11 mouse cellular contexts compared by ENCODE assay signal in genomic region chr10:80967101-80967656, GRCm38 (mm10). TPM values are rescaled to one million over a fixed set of nuclear protein-coding genes. Genes with fewer than 3 reads are reported as not detected.
DNase-seq lines count a peak whose midpoint lies in the region; ATAC-seq and TF ChIP-seq lines count a peak whose summit lies in the region.
"Had no signal": no experiment of that assay in that cellular context is flagged by ENCODE, and none has a peak within 500 bp of the region (broad histone marks: within the 10 kb centered on the region; RNA-seq: fewer than 3 reads in every experiment).

No protein-coding gene starts in this region.

- no peaks in the 10 kb centered on the region for H3K9me3 ChIP-seq in forebrain, embryonic 14.5 days (replicated peaks; ENCODE audit: control insufficient read depth, low read length)
- H3K9me3 ChIP-seq in forebrain, embryonic 12.5 days = 0 out of 2 replicates have a peak, but pooled peaks cover 5% of the 10 kb centered on the region
- H3K9me3 ChIP-seq in midbrain, embryonic 11.5 days (ENCODE audit: control insufficient read depth, low read length) = no peaks in the 10 kb centered on the region
- H3K9me3 ChIP-seq in midbrain, embryonic 13.5 days = 0 out of 2 replicates have a peak, but pooled peaks cover 3% of the 10 kb centered on the region
- H3K9me3 ChIP-seq in megakaryocyte, embryonic 14.5 days = peaks cover 7% of the 10 kb centered on the region
- H3K9me3 ChIP-seq: midbrain, embryonic 15.5 days had no signal

- no peak overlapping the region for H3K4me3 ChIP-seq in forebrain, embryonic 14.5 days (ENCODE audit: low read depth, low read length)
- H3K4me3 ChIP-seq in forebrain, embryonic 12.5 days (replicated peaks) = no peak overlapping the region
- H3K4me3 ChIP-seq in midbrain, embryonic 11.5 days (ENCODE audit: low read depth, low read length) = no peak overlapping the region
- H3K4me3 ChIP-seq in midbrain, embryonic 13.5 days (replicated peaks) = no peak overlapping the region
- H3K4me3 ChIP-seq in megakaryocyte, embryonic 14.5 days (replicated peaks) = peak overlapping the region; percentile 54
- no peak overlapping the region for H3K4me3 ChIP-seq in gastrocnemius, adult 2 months
- H3K4me3 ChIP-seq: midbrain, embryonic 15.5 days had no signal

- H3K27me3 ChIP-seq in forebrain, embryonic 14.5 days (replicated peaks; ENCODE audit: control insufficient read depth, insufficient read depth, low read length) = no peaks in the 10 kb centered on the region
- H3K27me3 ChIP-seq in forebrain, embryonic 12.5 days = no peaks in the 10 kb centered on the region
- no peaks in the 10 kb centered on the region for H3K27me3 ChIP-seq in midbrain, embryonic 11.5 days (ENCODE audit: control insufficient read depth, insufficient read depth, low read length)
- H3K27me3 ChIP-seq in midbrain, embryonic 13.5 days = no peaks in the 10 kb centered on the region
- H3K27me3 ChIP-seq in megakaryocyte, embryonic 14.5 days (replicated peaks) = peaks cover 43% of the 10 kb centered on the region
- H3K27me3 ChIP-seq: midbrain, embryonic 15.5 days had no signal

- no peak overlapping the region for H3K9ac ChIP-seq in forebrain, embryonic 14.5 days (ENCODE audit: low read length)
- H3K9ac ChIP-seq in forebrain, embryonic 12.5 days = no peak overlapping the region
- no peak overlapping the region for H3K9ac ChIP-seq in midbrain, embryonic 11.5 days (ENCODE audit: low read length)
- H3K9ac ChIP-seq in midbrain, embryonic 13.5 days (replicated peaks) = no peak overlapping the region
- H3K9ac ChIP-seq: midbrain, embryonic 15.5 days had no signal

- no peaks in the 10 kb centered on the region for H3K36me3 ChIP-seq in forebrain, embryonic 14.5 days (ENCODE audit: control insufficient read depth, insufficient read depth, low read length)
- no peaks in the 10 kb centered on the region for H3K36me3 ChIP-seq in forebrain, embryonic 12.5 days (replicated peaks)
- no peaks in the 10 kb centered on the region for H3K36me3 ChIP-seq in midbrain, embryonic 11.5 days (ENCODE audit: control insufficient read depth, insufficient read depth, low read length)
- H3K36me3 ChIP-seq in midbrain, embryonic 13.5 days = no peaks in the 10 kb centered on the region
- no peaks in the 10 kb centered on the region for H3K36me3 ChIP-seq in megakaryocyte, embryonic 14.5 days (replicated peaks; ENCODE audit: low read length)
- H3K36me3 ChIP-seq: midbrain, embryonic 15.5 days had no signal

- no peak overlapping the region for H3K27ac ChIP-seq in forebrain, embryonic 14.5 days (ENCODE audit: low read depth, low read length)
- no peak overlapping the region for H3K27ac ChIP-seq in forebrain, embryonic 12.5 days
- no peak overlapping the region for H3K27ac ChIP-seq in midbrain, embryonic 11.5 days (ENCODE audit: low read depth, low read length)
- no peak overlapping the region for H3K27ac ChIP-seq in midbrain, embryonic 13.5 days
- H3K27ac ChIP-seq in gastrocnemius, adult 2 months = no peak overlapping the region
- H3K27ac ChIP-seq: midbrain, embryonic 15.5 days had no signal

- intact Hi-C loops in gastrocnemius, adult 2 months (cut with DNase I) = no loop called here

- DNase-seq in forebrain, embryonic 14.5 days (ENCODE audit: low spot score) = peak; percentile 70
- DNase-seq in midbrain, embryonic 11.5 days (ENCODE audit: low spot score, missing footprints) = peak; percentile 72
- DNase-seq in gastrocnemius, adult 2 months = no peak
- DNase-seq: embryo, embryonic 11 days; heart, postnatal 4 days had no signal

- TF ChIP-seq CTCF in gastrocnemius, adult 2 months (IDR thresholded peaks at IDR 0.05) = no peak

- H3K4me1 ChIP-seq in forebrain, embryonic 14.5 days (ENCODE audit: control insufficient read depth, insufficient read depth, low read length) = no peaks in the 10 kb centered on the region
- H3K4me1 ChIP-seq in forebrain, embryonic 12.5 days = peaks cover 15% of the 10 kb centered on the region
- H3K4me1 ChIP-seq in midbrain, embryonic 11.5 days (ENCODE audit: control insufficient read depth, insufficient read depth, low read length) = no peaks in the 10 kb centered on the region
- H3K4me1 ChIP-seq in midbrain, embryonic 13.5 days (replicated peaks) = 0 out of 2 replicates have a peak, but pooled peaks cover 5% of the 10 kb centered on the region
- peaks cover 47% of the 10 kb centered on the region for H3K4me1 ChIP-seq in megakaryocyte, embryonic 14.5 days
- H3K4me1 ChIP-seq: midbrain, embryonic 15.5 days had no signal

- no peak overlapping the region for H3K4me2 ChIP-seq in forebrain, embryonic 14.5 days (ENCODE audit: low read length)
- H3K4me2 ChIP-seq in forebrain, embryonic 12.5 days = no peak overlapping the region
- no peak overlapping the region for H3K4me2 ChIP-seq in midbrain, embryonic 11.5 days
- H3K4me2 ChIP-seq in midbrain, embryonic 13.5 days (replicated peaks) = no peak overlapping the region
- H3K4me2 ChIP-seq: midbrain, embryonic 15.5 days had no signal

- no peak for ATAC-seq in forebrain, embryonic 14.5 days
- ATAC-seq in forebrain, embryonic 12.5 days (ENCODE audit: low FRiP score) = no peak
- no peak for ATAC-seq in midbrain, embryonic 11.5 days (ENCODE audit: low FRiP score)
- ATAC-seq in midbrain, embryonic 13.5 days = no peak
- ATAC-seq in common myeloid progenitor, adult 5-6 weeks (replicated peaks; ENCODE audit: low read depth, poor library complexity, severe bottlenecking) = 0 out of 2 replicates have a peak, but pooled peaks have one; percentile 31
- ATAC-seq in erythroblast, adult 5-6 weeks (replicated peaks; ENCODE audit: low FRiP score, poor library complexity, severe bottlenecking) = no peak
- ATAC-seq: midbrain, embryonic 15.5 days had no signal

- WGBS in forebrain, embryonic 14.5 days = 63% methylated on average over 3 of the region's 3 CpGs
- 82% methylated on average over 3 of the region's 3 CpGs for WGBS in forebrain, embryonic 12.5 days
- 72% methylated on average over 3 of the region's 3 CpGs for WGBS in midbrain, embryonic 11.5 days
- WGBS in midbrain, embryonic 13.5 days = 49% methylated on average over 3 of the region's 3 CpGs

RNA-seq across cellular contexts. Expression of gene Gadd45b, which starts 37.3 kb away (rescaled TPM):
- polyA plus RNA-seq in forebrain, embryonic 14.5 days (2014; fragmentation: Nextera tagmentation; extraction: Ambion mirVana) = 5.2 and 6.2 TPM in 2 replicates
- polyA plus RNA-seq in forebrain, embryonic 12.5 days (2016; fragmentation: Nextera tagmentation; extraction: Ambion mirVana) = 8.2 and 9.8 TPM in 2 replicates
- polyA plus RNA-seq in midbrain, embryonic 11.5 days (2014; fragmentation: Nextera tagmentation; extraction: Ambion mirVana) = 10.1 and 11.3 TPM in 2 replicates
- 4.0 and 4.9 TPM in 2 replicates for polyA plus RNA-seq in midbrain, embryonic 13.5 days (2015; fragmentation: Nextera tagmentation; extraction: Ambion mirVana)
- total RNA-seq in common myeloid progenitor, adult 5-6 weeks (2017) = 6.9 and 7.5 TPM in 2 replicates
- polyA plus RNA-seq in megakaryocyte, embryonic 14.5 days (2012; ENCODE audit: insufficient read depth, low replicate concordance) = 29.3 and 96.0 TPM in 2 replicates
- total RNA-seq in erythroblast, adult 5-6 weeks (2015; ENCODE audit: low replicate concordance) = 2.3 and 10.6 TPM in 2 replicates
- 3.2 and 4.9 TPM in 2 replicates for total RNA-seq in erythroblast, adult 5-6 weeks (2017; ENCODE audit: low replicate concordance)
- 10 to 100 TPM; 23.6 to 28.4 TPM for total RNA-seq in gastrocnemius, adult 2 months (2021)

RNA-seq across cellular contexts. Expression of gene Gng7, which starts 47.6 kb away (rescaled TPM):
- polyA plus RNA-seq in forebrain, embryonic 14.5 days (2014; fragmentation: Nextera tagmentation; extraction: Ambion mirVana) = 15.3 and 20.8 TPM in 2 replicates
- 9.8 and 11.0 TPM in 2 replicates for polyA plus RNA-seq in forebrain, embryonic 12.5 days (2016; fragmentation: Nextera tagmentation; extraction: Ambion mirVana)
- polyA plus RNA-seq in midbrain, embryonic 11.5 days (2014; fragmentation: Nextera tagmentation; extraction: Ambion mirVana) = 6.6 and 7.0 TPM in 2 replicates
- polyA plus RNA-seq in midbrain, embryonic 13.5 days (2015; fragmentation: Nextera tagmentation; extraction: Ambion mirVana) = 10.4 and 10.9 TPM in 2 replicates
- total RNA-seq in common myeloid progenitor, adult 5-6 weeks (2017) = 0.18 and 2.2 TPM in 2 replicates
- polyA plus RNA-seq in megakaryocyte, embryonic 14.5 days (2012; ENCODE audit: insufficient read depth, low replicate concordance) = 0.41 and 1.1 TPM in 2 replicates
- not detected in 2 replicates for total RNA-seq in erythroblast, adult 5-6 weeks (2015; ENCODE audit: low replicate concordance)
- not detected in 2 replicates for total RNA-seq in erythroblast, adult 5-6 weeks (2017; ENCODE audit: low replicate concordance)
- total RNA-seq in gastrocnemius, adult 2 months (2021) = 1 to 10 TPM in 1 of 2 experiments, under 1 TPM in 1; 0.66 to 1.0 TPM

RNA-seq across cellular contexts. Expression of gene Lmnb2, which starts 49.1 kb away (rescaled TPM):
- 12.1 and 14.4 TPM in 2 replicates for polyA plus RNA-seq in forebrain, embryonic 14.5 days (2014; fragmentation: Nextera tagmentation; extraction: Ambion mirVana)
- polyA plus RNA-seq in forebrain, embryonic 12.5 days (2016; fragmentation: Nextera tagmentation; extraction: Ambion mirVana) = 67.7 and 73.8 TPM in 2 replicates
- polyA plus RNA-seq in midbrain, embryonic 11.5 days (2014; fragmentation: Nextera tagmentation; extraction: Ambion mirVana) = 19.4 and 19.7 TPM in 2 replicates
- 46.9 and 48.2 TPM in 2 replicates for polyA plus RNA-seq in midbrain, embryonic 13.5 days (2015; fragmentation: Nextera tagmentation; extraction: Ambion mirVana)
- 44.0 and 46.6 TPM in 2 replicates for total RNA-seq in common myeloid progenitor, adult 5-6 weeks (2017)
- polyA plus RNA-seq in megakaryocyte, embryonic 14.5 days (2012; ENCODE audit: insufficient read depth, low replicate concordance) = 11.8 and 16.6 TPM in 2 replicates
- total RNA-seq in erythroblast, adult 5-6 weeks (2015; ENCODE audit: low replicate concordance) = 2.7 and 7.3 TPM in 2 replicates
- 9.3 and 9.7 TPM in 2 replicates for total RNA-seq in erythroblast, adult 5-6 weeks (2017; ENCODE audit: low replicate concordance)
- 1 to 10 TPM; 1.9 to 3.0 TPM for total RNA-seq in gastrocnemius, adult 2 months (2021)

RNA-seq across cellular contexts. Expression of gene Diras1, which starts 58.3 kb away (rescaled TPM):
- polyA plus RNA-seq in forebrain, embryonic 14.5 days (2014; fragmentation: Nextera tagmentation; extraction: Ambion mirVana) = 19.0 and 21.0 TPM in 2 replicates
- 8.7 and 11.6 TPM in 2 replicates for polyA plus RNA-seq in forebrain, embryonic 12.5 days (2016; fragmentation: Nextera tagmentation; extraction: Ambion mirVana)
- 3.1 and 3.3 TPM in 2 replicates for polyA plus RNA-seq in midbrain, embryonic 11.5 days (2014; fragmentation: Nextera tagmentation; extraction: Ambion mirVana)
- 30.9 and 34.3 TPM in 2 replicates for polyA plus RNA-seq in midbrain, embryonic 13.5 days (2015; fragmentation: Nextera tagmentation; extraction: Ambion mirVana)
- total RNA-seq in common myeloid progenitor, adult 5-6 weeks (2017) = not detected in 2 replicates
- polyA plus RNA-seq in megakaryocyte, embryonic 14.5 days (2012; ENCODE audit: insufficient read depth, low replicate concordance) = 0.06 TPM in 1 of 2 replicates, not detected in the other
- not detected in 2 replicates for total RNA-seq in erythroblast, adult 5-6 weeks (2015; ENCODE audit: low replicate concordance)
- total RNA-seq in erythroblast, adult 5-6 weeks (2017; ENCODE audit: low replicate concordance) = not detected in 2 replicates
- under 1 TPM in 1 of 2 experiments, not detected in 1; 0.08 TPM for total RNA-seq in gastrocnemius, adult 2 months (2021)
- total RNA-seq: heart, postnatal 4 days had no signal
